Mouse (Mus musculus) brain, embryonic 14.5 days (tissue): Measurements from ENCODE around the gene Arl1.
A peak's percentile ranks its signal among the peaks of the same experiment; 100 is the strongest.

ENCODE experiments used
- CTCF ChIP-seq: fragments of 200-500 bp; IDR thresholded peaks from 2 replicates; pipeline ENCODE4 v1.5.1; 2012; ENCODE audit warnings: inconsistent platforms, mild to moderate bottlenecking, moderate library complexity, borderline replicate concordance; ENCODE audit not compliant: insufficient read depth, insufficient read length; ENCODE audit errors: extremely low read depth
- POLR2A ChIP-seq: fragments of 200-500 bp; IDR thresholded peaks from 2 replicates; pipeline ENCODE4 v1.6.1; 2012; ENCODE audit warnings: mild to moderate bottlenecking, inconsistent platforms, borderline replicate concordance; ENCODE audit not compliant: poor library complexity, insufficient read depth, insufficient read length, severe bottlenecking; ENCODE audit errors: extremely low read depth

GRCm38 (mm10) chr10:88730571-88731495 is at the start of gene Arl1:
- TF ChIP-seq CTCF (no peak), POLR2A (peak; percentile 58; the same call in 1 of the 2 replicates)
